Mouse (Mus musculus) embryonic facial prominence, embryonic 12.5 days (tissue): ENCODE data around the gene Evpl. TPM values are rescaled to one million over a fixed set of nuclear protein-coding genes. Genes with fewer than 3 reads are reported as not detected.
"Not testable (repeated sequence)": the region's sequence is repeated elsewhere in the genome, so short reads cannot be mapped to it uniquely, and the experiment has no call there.

Experiments
- ATAC-seq: fragments of 200-750 bp; cut with Nextera tagmentation; 2 replicates; pipeline ENCODE4 v1.8.0; 2017; ENCODE audit not compliant: insufficient number of reproducible peaks, insufficient read depth, low FRiP score, low TSS enrichment
- H3K27ac ChIP-seq: fragments of 300-500 bp; sonication (generic); 2 replicates; pipeline ENCODE4 v1.5.1; 2016; ENCODE audit warnings: mild to moderate bottlenecking
- H3K27me3 ChIP-seq: fragments of 300-500 bp; sonication (generic); 2 replicates; pipeline ENCODE4 v1.6.1; 2016; ENCODE audit warnings: mild to moderate bottlenecking, moderate library complexity
- H3K36me3 ChIP-seq: fragments of 300-500 bp; sonication (generic); 2 replicates; pipeline ENCODE4 v1.6.1; 2016; ENCODE audit warnings: mild to moderate bottlenecking
- H3K4me1 ChIP-seq: fragments of 300-500 bp; sonication (generic); 2 replicates; pipeline ENCODE4 v1.6.1; 2016
- H3K4me2 ChIP-seq: fragments of 300-500 bp; sonication (generic); replicated peaks from 2 replicates; pipeline ENCODE4 v1.6.1; 2016; ENCODE audit warnings: mild to moderate bottlenecking, moderate library complexity
- H3K4me3 ChIP-seq: fragments of 300-500 bp; sonication (generic); 2 replicates; pipeline ENCODE4 v1.5.1; 2016; ENCODE audit warnings: mild to moderate bottlenecking
- H3K9ac ChIP-seq: fragments of 300-500 bp; sonication (generic); 2 replicates; pipeline ENCODE4 v1.6.1; 2016; ENCODE audit warnings: mild to moderate bottlenecking, moderate library complexity
- H3K9me3 ChIP-seq: fragments of 300-500 bp; sonication (generic); 2 replicates; pipeline ENCODE4 v1.6.1; 2016; ENCODE audit warnings: mild to moderate bottlenecking, moderate library complexity
- WGBS: fragments of 180-500 bp; shearing (Covaris S2); methylation state at CpG from one replicate; pipeline ENCODE4 v1.1.7; 2016; 5-methylcytosine and 5-hydroxymethylcytosine counted together
- polyA plus RNA-seq: library from polyadenylated mRNA; unstranded; fragments of >200 nt; fragmentation: Nextera tagmentation; extraction: Ambion mirVana; gene quantifications from 2 replicates; pipeline ENCODE4 v1.2.1, GENCODE M21; 2016

Evpl gene
- polyA plus RNA-seq: 2.9 and 3.1 TPM in 2 replicates

DNA sequence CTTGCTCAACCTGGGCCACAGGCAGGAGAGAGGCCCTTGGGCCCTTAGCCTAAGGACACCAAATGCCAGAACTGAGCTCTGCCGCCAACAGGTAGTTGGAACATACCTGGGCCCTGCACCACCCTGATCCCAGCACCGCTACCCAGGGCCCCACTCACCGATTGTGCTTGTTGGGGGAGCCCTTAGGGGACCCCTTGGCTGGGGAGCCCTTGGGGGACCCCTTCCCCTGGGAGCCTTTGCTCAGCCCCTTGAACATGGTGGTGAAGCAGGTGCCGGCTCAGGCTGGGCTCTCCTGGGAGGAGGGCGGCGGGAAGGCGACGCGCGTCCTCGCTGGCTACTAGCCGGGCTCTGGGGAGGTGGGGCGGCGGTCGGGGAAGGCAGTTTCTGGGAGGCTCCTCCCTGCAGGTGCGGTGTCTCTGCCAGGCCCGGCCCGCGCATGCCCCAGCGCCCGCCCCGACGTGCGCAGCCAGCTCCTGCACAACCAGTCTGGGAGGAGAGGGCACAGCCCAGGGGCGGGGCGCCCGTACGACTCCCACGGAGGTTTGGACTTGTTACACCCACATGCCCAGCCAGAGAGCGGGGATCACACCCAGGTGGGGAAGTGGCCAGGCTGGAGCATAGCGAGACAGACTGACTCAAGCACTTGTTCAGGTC is at the start of gene Evpl:
Gene Evpl, minus strand, starts transcription at position 336 of the 654 bp plus-strand sequence.
- peaks cover 45% of the 10 kb centered on the region for H3K27me3 ChIP-seq
- H3K27ac ChIP-seq: no peak within 1 kb of the TSS
- peaks cover 22% of the 10 kb centered on the region for H3K4me1 ChIP-seq
- H3K4me2 ChIP-seq: peak within 1 kb of the TSS; percentile 37
- H3K9me3 ChIP-seq: no peaks in the 10 kb centered on the region
- WGBS: 11% methylated on average over 31 of the region's 31 CpGs
- ATAC-seq: peak; percentile 57
- H3K9ac ChIP-seq: peak within 1 kb of the TSS; percentile 8; the same call in 1 of the 2 replicates
- peak within 1 kb of the TSS; percentile 21 for H3K4me3 ChIP-seq
- no peaks in the 10 kb centered on the region for H3K36me3 ChIP-seq

DNA sequence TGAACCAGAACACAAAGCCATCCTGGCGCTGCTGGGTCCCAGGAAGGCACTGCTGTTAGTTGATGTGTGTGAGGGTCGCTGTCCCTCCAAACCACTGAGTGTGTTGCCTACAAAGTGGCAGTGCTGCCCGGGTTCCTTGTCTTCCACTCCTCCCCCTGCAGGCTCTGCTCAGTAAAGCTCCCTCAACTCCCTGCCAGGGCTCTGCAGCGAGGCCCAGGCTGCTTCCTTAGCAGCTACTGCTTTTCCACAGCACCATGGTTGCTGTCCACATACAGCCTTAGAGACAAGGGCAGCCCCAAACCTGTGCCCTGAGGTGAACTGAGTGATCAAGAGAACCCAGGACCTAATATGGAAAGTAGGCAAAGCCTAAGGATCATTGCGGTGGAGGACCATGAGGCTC is 49.5 kb upstream of the Evpl start:
- no peaks in the 10 kb centered on the region for H3K4me1 ChIP-seq
- H3K27ac ChIP-seq: 0 out of 2 replicates have a peak overlapping the region, but pooled peaks have one; percentile 36
- H3K36me3 ChIP-seq: peaks cover 51% of the 10 kb centered on the region
- H3K4me3 ChIP-seq: no peak overlapping the region
- H3K9ac ChIP-seq: no peak overlapping the region
- no peak for ATAC-seq
- H3K4me2 ChIP-seq: no peak overlapping the region
- peaks cover 36% of the 10 kb centered on the region for H3K27me3 ChIP-seq
- WGBS: 76% methylated on average over 5 of the region's 5 CpGs
- H3K9me3 ChIP-seq: no peaks in the 10 kb centered on the region

DNA sequence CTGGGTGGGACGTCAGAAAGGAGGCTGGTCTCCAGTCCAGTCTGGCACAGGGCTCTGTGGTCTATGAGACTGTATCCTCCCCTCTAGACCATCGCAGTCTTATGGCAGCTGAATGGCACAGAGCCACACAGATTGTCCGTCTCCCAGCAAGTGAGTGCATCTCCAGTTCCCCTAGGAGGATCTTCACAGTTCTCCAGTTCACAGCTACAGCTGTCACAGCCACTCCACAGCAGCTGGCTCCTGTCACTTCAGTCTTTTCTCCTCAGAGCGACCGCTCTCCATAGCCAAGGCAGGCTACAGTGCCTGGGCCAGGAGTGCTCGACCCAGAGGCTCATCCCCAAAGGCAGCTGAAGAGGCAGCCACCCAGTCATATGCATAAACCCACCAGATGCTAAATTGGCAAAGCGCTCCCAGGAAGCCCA is 47.9 kb upstream of the Evpl start:
- H3K27me3 ChIP-seq: peaks cover 52% of the 10 kb centered on the region
- no peak overlapping the region for H3K4me3 ChIP-seq
- H3K9ac ChIP-seq: no peak overlapping the region
- WGBS: 74% methylated on average over 7 of the region's 7 CpGs
- H3K9me3 ChIP-seq: no peaks in the 10 kb centered on the region
- peaks cover 7% of the 10 kb centered on the region; the same call in 1 of the 2 replicates for H3K4me1 ChIP-seq
- H3K36me3 ChIP-seq: peaks cover 37% of the 10 kb centered on the region
- H3K4me2 ChIP-seq: no peak overlapping the region
- ATAC-seq: peak; percentile 36; the same call in 1 of the 2 replicates
- no peak overlapping the region for H3K27ac ChIP-seq

DNA sequence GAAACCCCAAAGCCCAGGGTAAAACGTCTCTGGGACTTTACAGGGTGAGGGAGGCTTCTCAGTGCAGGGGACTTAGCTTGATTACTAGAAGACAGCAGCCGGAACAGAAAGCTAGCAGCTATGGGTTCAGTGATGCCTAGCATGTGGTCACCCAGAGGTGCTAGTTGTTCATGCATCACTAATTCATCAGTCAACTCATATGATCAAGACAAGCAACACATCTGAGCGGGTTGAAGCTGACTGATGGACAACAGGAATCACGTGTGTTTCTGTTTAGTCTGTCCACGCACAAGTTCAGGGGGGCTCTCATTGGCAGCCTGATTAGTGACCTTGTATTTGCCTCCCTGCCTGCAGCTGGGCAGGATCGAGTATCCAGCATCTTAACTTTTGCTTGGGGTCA is 46.1 kb upstream of the Evpl start:
- H3K9me3 ChIP-seq: no peaks in the 10 kb centered on the region
- WGBS: 31% methylated on average over 6 of the region's 6 CpGs
- H3K4me3 ChIP-seq: no peak overlapping the region
- ATAC-seq: no peak
- peaks cover 7% of the 10 kb centered on the region; the same call in 1 of the 2 replicates for H3K4me1 ChIP-seq
- no peak overlapping the region for H3K27ac ChIP-seq
- peaks cover 19% of the 10 kb centered on the region for H3K36me3 ChIP-seq
- no peak overlapping the region for H3K9ac ChIP-seq
- H3K27me3 ChIP-seq: peaks cover 64% of the 10 kb centered on the region
- H3K4me2 ChIP-seq: no peak overlapping the region

DNA sequence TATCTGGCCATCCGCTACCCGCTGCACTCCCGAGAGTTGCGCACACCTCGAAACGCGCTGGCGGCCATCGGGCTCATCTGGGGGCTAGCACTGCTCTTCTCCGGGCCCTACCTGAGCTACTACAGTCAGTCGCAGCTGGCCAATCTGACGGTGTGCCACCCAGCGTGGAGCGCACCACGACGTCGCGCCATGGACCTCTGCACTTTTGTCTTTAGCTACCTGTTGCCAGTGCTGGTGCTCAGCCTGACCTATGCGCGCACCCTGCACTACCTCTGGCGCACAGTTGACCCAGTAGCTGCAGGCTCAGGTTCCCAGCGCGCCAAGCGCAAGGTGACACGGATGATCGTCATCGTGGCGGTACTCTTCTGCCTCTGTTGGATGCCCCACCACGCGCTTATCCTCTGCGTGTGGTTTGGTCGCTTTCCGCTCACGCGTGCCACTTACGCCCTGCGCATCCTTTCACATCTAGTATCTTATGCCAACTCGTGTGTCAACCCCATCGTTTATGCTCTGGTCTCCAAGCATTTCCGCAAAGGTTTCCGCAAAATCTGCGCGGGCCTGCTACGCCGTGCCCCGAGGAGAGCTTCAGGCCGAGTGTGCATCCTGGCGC is 45.1 kb upstream of the Evpl start:
- WGBS: 8% methylated on average over 48 of the region's 48 CpGs
- Histone ChIP-seq H3K4me1 (peaks cover 7% of the 10 kb centered on the region; the same call in 1 of the 2 replicates), H3K4me2 (peak overlapping the region; percentile 8; the same call in 1 of the 2 replicates), H3K9ac (no peak overlapping the region), H3K36me3 (peaks cover 10% of the 10 kb centered on the region), H3K27me3 (peaks cover 66% of the 10 kb centered on the region), H3K9me3 (no peaks in the 10 kb centered on the region), H3K27ac (no peak overlapping the region), H3K4me3 (0 out of 2 replicates have a peak overlapping the region, but pooled peaks have one; percentile 2)
- no peak; the same call in 1 of the 2 replicates for ATAC-seq

DNA sequence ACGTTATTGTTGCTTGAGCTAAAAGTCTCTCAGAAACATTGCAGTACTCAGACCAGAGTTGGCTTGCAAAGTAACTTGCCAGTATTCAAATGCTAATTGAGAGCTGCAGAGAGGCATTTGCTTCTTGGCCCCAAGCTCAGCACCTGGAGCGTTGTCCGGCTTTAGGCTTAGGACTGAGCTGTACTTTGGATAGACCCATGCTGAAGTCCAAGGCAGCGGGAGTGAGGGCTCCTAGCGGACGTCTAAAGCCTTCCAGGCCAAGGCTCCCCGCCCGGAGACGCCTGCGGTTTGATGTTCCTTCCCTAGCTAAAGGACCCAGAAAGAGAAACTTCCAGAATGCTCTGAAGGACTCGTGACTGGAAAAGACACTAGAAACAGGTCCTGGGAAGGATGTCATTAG is 44.2 kb upstream of the Evpl start:
- H3K4me2 ChIP-seq: peak overlapping the region; percentile 57; the same call in 1 of the 2 replicates
- H3K27ac ChIP-seq: no peak overlapping the region
- peaks cover 66% of the 10 kb centered on the region for H3K27me3 ChIP-seq
- WGBS: 3% methylated on average over 11 of the region's 11 CpGs
- peaks cover 7% of the 10 kb centered on the region; the same call in 1 of the 2 replicates for H3K4me1 ChIP-seq
- peaks cover under 1% of the 10 kb centered on the region; the same call in 1 of the 2 replicates for H3K36me3 ChIP-seq
- H3K9ac ChIP-seq: no peak overlapping the region
- ATAC-seq: no peak
- H3K4me3 ChIP-seq: peak overlapping the region; percentile 34; the same call in 1 of the 2 replicates
- H3K9me3 ChIP-seq: no peaks in the 10 kb centered on the region

DNA sequence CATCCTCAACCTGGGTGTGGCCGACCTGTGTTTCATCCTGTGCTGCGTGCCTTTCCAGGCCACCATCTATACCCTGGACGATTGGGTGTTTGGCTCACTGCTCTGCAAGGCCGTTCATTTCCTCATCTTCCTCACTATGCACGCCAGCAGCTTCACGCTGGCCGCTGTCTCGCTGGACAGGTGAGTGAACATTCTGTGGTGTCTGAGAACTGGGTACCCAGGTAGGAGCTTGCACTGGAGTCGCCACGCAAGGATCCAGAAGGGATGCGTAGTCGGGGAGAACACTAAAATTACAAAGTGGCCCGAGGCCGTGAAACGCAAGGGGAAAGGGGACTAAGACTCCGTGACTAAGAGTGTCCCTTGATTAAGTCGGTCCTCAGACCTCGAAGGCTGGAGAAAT is 43.8 kb upstream of the Evpl start:
- Histone ChIP-seq H3K36me3 (no peaks in the 10 kb centered on the region), H3K27me3 (peaks cover 66% of the 10 kb centered on the region), H3K27ac (no peak overlapping the region), H3K9me3 (no peaks in the 10 kb centered on the region), H3K4me1 (peaks cover 7% of the 10 kb centered on the region; the same call in 1 of the 2 replicates), H3K9ac (peak overlapping the region; percentile 16; the same call in 1 of the 2 replicates), H3K4me3 (peak overlapping the region; percentile 34), H3K4me2 (peak overlapping the region; percentile 57)
- 2% methylated on average over 18 of the region's 18 CpGs for WGBS
- ATAC-seq: no peak

DNA sequence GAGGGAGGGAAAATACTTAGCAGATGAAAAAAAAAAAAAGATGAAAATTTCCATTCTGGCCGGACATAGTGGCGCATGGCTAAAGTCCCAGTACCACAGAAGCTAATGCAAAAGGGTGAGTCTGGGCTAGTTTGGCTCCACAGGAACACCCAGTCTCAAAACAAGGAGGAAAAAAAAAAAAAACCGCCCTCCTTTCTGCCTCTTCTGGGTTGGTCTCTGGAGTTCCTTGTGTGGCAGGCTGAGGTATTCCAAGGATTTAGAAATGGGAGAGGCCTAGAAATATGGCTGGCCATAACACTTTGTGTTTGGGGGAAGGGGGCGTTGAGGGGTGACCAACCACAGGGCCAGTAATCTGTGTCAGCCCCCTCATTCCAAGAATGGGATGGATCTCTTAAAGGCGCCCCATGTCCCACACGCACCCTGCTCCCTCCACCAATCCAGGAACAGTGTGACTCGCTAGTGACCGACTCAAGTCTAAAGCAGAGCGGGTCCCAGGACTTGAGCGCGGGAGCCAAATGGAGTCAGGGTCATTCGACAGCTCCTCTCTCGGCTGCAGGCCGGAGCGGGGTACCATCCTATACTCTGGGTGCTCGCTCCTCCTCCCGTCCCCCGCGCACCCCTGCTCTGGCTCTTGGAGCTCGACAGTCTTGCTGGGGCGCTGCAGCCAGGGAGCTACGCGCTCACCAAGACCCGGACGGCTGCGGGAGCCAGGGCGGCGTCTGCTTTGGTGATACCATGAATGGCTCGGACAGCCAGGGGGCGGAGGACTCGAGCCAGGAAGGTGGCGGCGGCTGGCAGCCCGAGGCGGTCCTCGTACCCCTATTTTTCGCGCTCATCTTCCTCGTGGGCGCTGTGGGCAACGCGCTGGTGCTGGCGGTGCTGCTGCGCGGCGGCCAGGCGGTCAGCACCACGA is 43.1 kb upstream of the Evpl start, which contains the start of gene Galr2:
Gene Galr2, plus strand, starts transcription at position 189 of the 913 bp plus-strand sequence.
- H3K4me1 ChIP-seq: peaks cover 7% of the 10 kb centered on the region; the same call in 1 of the 2 replicates
- ATAC-seq: no peak
- peak within 1 kb of the TSS; percentile 16; the same call in 1 of the 2 replicates for H3K9ac ChIP-seq

DNA sequence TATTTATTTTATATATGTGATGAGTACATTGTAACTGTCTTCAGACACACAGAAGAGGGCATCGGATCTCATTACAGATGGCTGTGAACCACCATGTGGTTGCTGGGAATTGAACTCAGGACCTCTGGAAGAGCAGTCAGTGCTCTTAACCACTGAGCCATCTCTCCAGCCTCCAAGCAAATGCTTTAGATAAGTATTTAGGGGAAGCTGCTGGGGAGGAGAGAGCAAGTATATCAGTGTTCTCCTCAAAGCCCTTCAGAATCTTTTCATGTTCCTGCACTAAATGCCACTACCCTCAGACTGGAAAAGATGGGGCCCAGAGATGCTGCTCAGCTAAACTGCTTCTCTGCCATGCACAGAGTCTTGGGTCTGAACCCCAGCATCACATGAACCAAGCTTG is 39.3 kb upstream of the Evpl start:
- not testable (repeated sequence) for ATAC-seq

More for the DNA sequence above, 43.1 kb upstream of the Evpl start, which contains the start of gene Galr2:
- Histone ChIP-seq H3K27me3 (peaks cover 66% of the 10 kb centered on the region), H3K4me3 (peak within 1 kb of the TSS; percentile 34), H3K27ac (no peak within 1 kb of the TSS), H3K36me3 (no peaks in the 10 kb centered on the region), H3K9me3 (no peaks in the 10 kb centered on the region), H3K4me2 (peak within 1 kb of the TSS; percentile 57)
- WGBS: 6% methylated on average over 48 of the region's 48 CpGs

DNA sequence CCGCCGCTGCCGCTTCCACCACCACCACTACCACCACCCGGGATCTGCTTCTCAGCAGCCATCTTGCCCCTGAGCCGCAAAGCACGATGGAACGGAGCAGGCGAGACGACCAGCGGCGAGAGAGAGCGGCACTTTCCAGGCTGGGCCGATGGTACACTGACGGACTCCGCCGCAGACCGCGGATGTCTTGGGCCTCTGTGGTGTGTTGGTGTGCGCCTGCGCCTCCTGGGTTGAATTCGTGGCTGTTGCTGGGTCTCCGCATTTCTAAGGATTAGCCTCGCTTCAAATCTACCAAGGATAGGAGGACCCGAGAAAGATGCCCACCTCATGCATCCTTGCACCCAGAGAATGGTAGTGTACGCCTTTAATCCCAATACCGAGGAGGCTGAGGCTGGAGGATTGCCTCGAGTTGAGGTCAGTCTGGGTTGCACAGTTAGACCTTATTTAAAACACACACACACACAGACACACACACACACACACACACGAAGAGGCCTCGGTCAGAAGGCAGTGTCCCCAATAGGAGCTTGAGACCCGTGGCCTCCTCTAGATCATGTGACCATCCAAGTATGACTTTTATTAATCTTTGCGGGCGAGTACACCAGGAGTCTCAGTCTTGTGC is 36.3 kb upstream of the Evpl start, which contains the start of gene Srp68:
Gene Srp68, minus strand, starts transcription at position 173 of the 622 bp plus-strand sequence.
- Histone ChIP-seq H3K27me3 (0 out of 2 replicates have a peak, but pooled peaks cover 2% of the 10 kb centered on the region), H3K4me1 (peaks cover 11% of the 10 kb centered on the region; the same call in 1 of the 2 replicates), H3K4me3 (peak within 1 kb of the TSS; percentile 71), H3K27ac (peak within 1 kb of the TSS; percentile 86), H3K4me2 (peak within 1 kb of the TSS; percentile 66), H3K36me3 (peaks cover 20% of the 10 kb centered on the region), H3K9ac (peak within 1 kb of the TSS; percentile 80), H3K9me3 (no peaks in the 10 kb centered on the region)
- peak; percentile 97 for ATAC-seq
- WGBS: 4% methylated on average over 32 of the region's 32 CpGs

More for the DNA sequence above, 39.3 kb upstream of the Evpl start:
- not testable (repeated sequence) for H3K36me3 ChIP-seq, H3K4me3 ChIP-seq, H3K27ac ChIP-seq, H3K4me2 ChIP-seq, H3K9me3 ChIP-seq, H3K9ac ChIP-seq
- WGBS: 82% methylated on average over 1 of the region's 1 CpGs
- H3K27me3 ChIP-seq: peaks cover 27% of the 10 kb centered on the region
- peaks cover 14% of the 10 kb centered on the region for H3K4me1 ChIP-seq
